Mouse (Mus musculus) midbrain, embryonic 14.5 days (tissue): ENCODE measurements at regions not wholly inside any gene's neighbourhood (a gene's known extent, or its start where the extent isn't known, plus 50 kb on each side); places are given as distances from the start of the nearest gene placed in this dataset.

Experiments
- ATAC-seq: fragments of 200-750 bp; cut with Nextera tagmentation; 2 replicates; pipeline ENCODE4 v1.8.0; 2017; ENCODE audit warnings: moderate number of reproducible peaks, moderate library complexity; ENCODE audit not compliant: low FRiP score, low TSS enrichment
- DNase-seq: peaks from one replicate; pipeline ENCODE4 v3.0.0-alpha.2; 2015
- H3K27ac ChIP-seq: fragments of 300-500 bp; sonication (generic); replicated peaks from 2 replicates; pipeline ENCODE4 v1.5.1; 2014; ENCODE audit warnings: mild to moderate bottlenecking, low read depth, low read length, moderate library complexity
- H3K27me3 ChIP-seq: fragments of 300-500 bp; sonication (generic); 2 replicates; pipeline ENCODE4 v1.6.1; 2014; ENCODE audit warnings: low read length, control low read depth, mixed read lengths; ENCODE audit not compliant: control insufficient read depth, insufficient read depth
- H3K36me3 ChIP-seq: fragments of 300-500 bp; sonication (generic); 2 replicates; pipeline ENCODE4 v1.6.1; 2014; ENCODE audit warnings: low read length, control low read depth; ENCODE audit not compliant: control insufficient read depth, insufficient read depth
- H3K4me1 ChIP-seq: fragments of 300-500 bp; sonication (generic); 2 replicates; pipeline ENCODE4 v1.6.1; 2014; ENCODE audit warnings: mild to moderate bottlenecking, antibody characterized with exemption, low read length, control low read depth; ENCODE audit not compliant: control insufficient read depth, insufficient read depth
- H3K4me2 ChIP-seq: fragments of 300-500 bp; sonication (generic); 2 replicates; pipeline ENCODE4 v1.6.1; 2014; ENCODE audit warnings: mild to moderate bottlenecking, low read length, moderate library complexity
- H3K4me3 ChIP-seq: fragments of 300-500 bp; sonication (generic); replicated peaks from 2 replicates; pipeline ENCODE4 v1.5.1; 2014; ENCODE audit warnings: low read depth, low read length
- H3K9ac ChIP-seq: fragments of 300-500 bp; sonication (generic); replicated peaks from 2 replicates; pipeline ENCODE4 v1.6.1; 2014; ENCODE audit warnings: mild to moderate bottlenecking, low read length, moderate library complexity
- H3K9me3 ChIP-seq: fragments of 300-500 bp; sonication (generic); 2 replicates; pipeline ENCODE4 v1.6.1; 2016; ENCODE audit warnings: low read length, control low read depth, mixed read lengths; ENCODE audit not compliant: control insufficient read depth
- WGBS: fragments of 180-500 bp; shearing (Covaris S2); extraction: QIAGEN DNeasy Blood & Tissue Kit; methylation state at CpG from one replicate; pipeline ENCODE4 v1.1.7; 2014; 5-methylcytosine and 5-hydroxymethylcytosine counted together

DNA sequence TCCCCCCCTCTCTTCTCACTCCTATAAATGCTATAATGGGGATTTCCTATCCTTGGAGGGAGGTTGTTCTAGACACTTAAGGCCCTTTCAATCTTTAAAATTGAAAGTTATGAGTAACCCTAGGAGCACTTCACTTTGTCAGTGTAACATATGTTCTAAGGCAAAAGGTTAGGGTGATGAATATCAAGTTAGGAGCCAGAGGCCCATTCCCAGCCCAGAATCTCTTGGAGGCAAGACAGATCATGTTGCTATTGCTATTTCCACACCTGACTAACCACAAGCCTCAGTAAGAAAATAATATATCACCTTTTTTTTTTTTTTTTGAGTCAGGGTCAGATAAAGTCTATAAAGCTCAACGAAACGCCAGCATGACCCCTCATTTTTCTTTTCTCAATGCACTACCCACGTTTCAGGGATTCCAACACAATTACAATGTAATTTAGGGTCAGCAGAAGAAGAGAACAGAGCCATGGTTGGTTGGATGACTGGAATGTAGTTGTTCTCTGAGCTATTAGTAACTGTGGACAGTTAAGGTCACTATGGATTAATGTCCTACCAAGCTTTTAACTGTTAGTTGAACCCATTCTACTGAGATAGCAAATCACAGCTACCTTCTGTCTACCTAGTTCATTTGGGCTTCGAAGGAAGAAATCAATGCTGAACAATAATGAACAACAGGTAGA lies 693.0 kb upstream of the Apob start:
- Histone ChIP-seq H3K27me3 (no peaks in the 10 kb centered on the region), H3K4me1 (no peaks in the 10 kb centered on the region), H3K4me2 (no peak overlapping the region), H3K27ac (no peak overlapping the region), H3K9ac (no peak overlapping the region), H3K9me3 (no peaks in the 10 kb centered on the region), H3K4me3 (no peak overlapping the region), H3K36me3 (no peaks in the 10 kb centered on the region)
- DNase-seq = no peak
- 75% methylated on average over 4 of the region's 4 CpGs for WGBS
- ATAC-seq = no peak

DNA sequence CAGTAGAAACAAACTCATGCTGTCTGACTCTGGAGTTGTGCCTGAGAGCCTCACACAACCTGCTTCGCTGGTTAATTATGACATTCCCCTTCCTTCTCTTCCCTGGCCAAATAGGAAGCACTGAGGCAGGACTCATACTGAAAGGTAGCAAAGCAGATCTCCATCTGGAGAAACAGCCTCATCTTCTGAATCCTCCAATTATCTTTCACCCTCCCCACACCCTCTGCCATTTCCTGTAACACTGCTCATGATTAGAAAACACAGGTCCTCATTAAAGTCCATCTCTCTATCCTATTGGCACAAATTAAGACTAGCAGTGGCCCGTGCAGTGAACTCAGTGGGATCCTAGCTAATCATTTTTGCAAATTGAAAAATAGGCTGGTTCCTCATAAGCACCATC lies 685.9 kb upstream of the Apob start:
- no peak overlapping the region for H3K27ac ChIP-seq
- no peaks in the 10 kb centered on the region for H3K27me3 ChIP-seq
- DNase-seq (no peak), ATAC-seq (peak; percentile 48; the same call in 1 of the 2 replicates)
- no peaks in the 10 kb centered on the region for H3K9me3 ChIP-seq
- H3K4me3 ChIP-seq = no peak overlapping the region
- H3K36me3 ChIP-seq = no peaks in the 10 kb centered on the region
- H3K4me1 ChIP-seq = no peaks in the 10 kb centered on the region
- no peak overlapping the region for H3K9ac ChIP-seq
- no peak overlapping the region for H3K4me2 ChIP-seq
- 54% methylated on average over 2 of the region's 2 CpGs for WGBS

DNA sequence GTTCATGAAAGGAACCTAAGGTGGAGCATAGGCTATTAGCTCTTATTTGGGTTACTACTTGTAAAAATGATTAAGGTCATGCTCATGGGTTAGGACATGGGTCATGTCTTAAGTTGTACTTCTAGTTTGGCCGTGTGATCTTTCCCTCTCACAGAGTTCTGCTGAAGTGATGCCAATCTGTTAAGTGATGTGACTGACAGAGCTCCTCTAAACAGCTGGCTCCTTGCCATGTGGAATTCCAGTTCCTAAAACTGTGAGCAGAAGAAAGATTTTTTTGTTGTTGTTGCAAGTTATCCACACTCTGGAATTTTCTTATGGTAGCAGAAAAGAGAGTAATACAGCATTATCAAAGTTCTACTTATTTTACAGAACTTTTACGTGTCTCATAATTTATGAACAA lies 680.4 kb upstream of the Apob start:
- no peak overlapping the region for H3K9ac ChIP-seq
- ATAC-seq = no peak

DNA sequence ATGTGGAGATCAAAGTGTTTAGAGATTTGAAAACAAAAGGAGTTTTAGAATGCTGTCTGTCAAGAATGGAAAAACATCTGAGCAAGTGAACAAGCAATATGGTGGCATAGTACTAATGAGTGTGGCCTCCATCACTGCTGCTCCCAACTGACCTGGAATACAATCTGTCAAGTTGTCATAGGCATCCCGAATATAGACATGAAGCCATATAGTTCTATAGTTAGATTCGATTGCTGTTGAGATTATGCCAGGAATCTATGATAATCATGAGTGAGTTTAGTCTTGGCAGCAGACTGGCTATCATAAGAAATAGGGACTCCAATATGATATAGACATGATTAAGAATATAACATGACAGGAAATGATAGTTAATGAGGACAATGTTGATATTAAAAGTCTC lies 656.0 kb upstream of the Apob start:
- ATAC-seq = no peak
- Histone ChIP-seq H3K36me3 (no peaks in the 10 kb centered on the region), H3K4me2 (no peak overlapping the region), H3K9me3 (no peaks in the 10 kb centered on the region), H3K27me3 (no peaks in the 10 kb centered on the region), H3K4me1 (no peaks in the 10 kb centered on the region), H3K9ac (no peak overlapping the region), H3K4me3 (no peak overlapping the region), H3K27ac (no peak overlapping the region)
- DNase-seq = no peak
- 91% methylated on average over 2 of the region's 2 CpGs for WGBS

More for the DNA sequence above, 680.4 kb upstream of the Apob start:
- Histone ChIP-seq H3K4me3 (no peak overlapping the region), H3K9me3 (no peaks in the 10 kb centered on the region), H3K27me3 (no peaks in the 10 kb centered on the region), H3K4me1 (no peaks in the 10 kb centered on the region), H3K27ac (no peak overlapping the region), H3K4me2 (no peak overlapping the region), H3K36me3 (no peaks in the 10 kb centered on the region)
- 75% methylated on average over 2 of the region's 2 CpGs for WGBS
- peak; percentile 18 for DNase-seq

DNA sequence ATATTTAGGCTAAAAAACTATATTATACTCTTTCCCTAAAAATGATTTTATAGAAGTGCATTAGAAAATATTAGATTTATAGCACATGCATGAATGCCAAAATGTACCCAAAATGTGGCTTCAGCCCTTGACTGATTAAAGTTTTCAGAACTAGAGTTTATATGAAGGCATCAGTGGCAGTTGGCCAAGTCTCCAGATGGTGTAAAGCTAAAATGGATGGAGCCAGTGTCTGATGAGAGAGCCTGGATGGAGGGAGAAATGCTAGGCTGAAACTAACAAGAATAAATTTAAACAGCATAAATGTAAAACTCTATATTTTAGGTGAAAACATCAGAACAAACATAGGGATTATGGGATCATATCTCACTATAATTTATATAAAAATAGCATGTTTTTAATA lies 648.8 kb upstream of the Apob start:
- Histone ChIP-seq H3K9me3 (no peaks in the 10 kb centered on the region), H3K27ac (no peak overlapping the region), H3K4me3 (no peak overlapping the region), H3K27me3 (no peaks in the 10 kb centered on the region), H3K4me2 (no peak overlapping the region), H3K9ac (no peak overlapping the region), H3K4me1 (no peaks in the 10 kb centered on the region), H3K36me3 (no peaks in the 10 kb centered on the region)
- ATAC-seq (no peak), DNase-seq (peak; percentile 10)
